Mouse (Mus musculus): ENCODE data around the gene Tbc1d12. TPM values are rescaled to one million over a fixed set of nuclear protein-coding genes. Genes with fewer than 3 reads are reported as not detected.
A peak's percentile ranks its signal among the peaks of the same experiment; 100 is the strongest.

Tbc1d12 gene
- polyA plus RNA-seq, 2 experiments from 2014 or later, result 0.62 to 1.2 TPM

DNA sequence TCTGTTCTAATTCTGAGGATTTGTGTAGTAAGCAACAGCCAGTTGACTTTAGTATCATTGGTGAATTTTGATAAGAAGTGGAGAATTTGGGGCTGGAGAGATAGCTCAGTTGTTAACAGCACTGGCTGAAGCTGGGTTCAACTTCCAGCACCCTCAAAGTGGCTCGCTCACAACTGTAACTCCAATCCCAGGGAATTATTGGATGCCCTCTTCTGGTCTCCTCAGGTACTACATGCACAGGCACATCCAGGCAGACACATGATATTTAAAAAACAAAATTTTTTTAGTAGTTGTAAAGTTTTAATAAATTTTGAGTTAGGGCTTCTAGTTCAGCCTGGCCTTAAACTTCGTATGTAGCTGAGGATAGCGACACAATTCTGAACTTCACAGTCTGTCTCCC, 79.3 kb downstream of the Tbc1d12 start:
- ATAC-seq, result peak; percentile 43

DNA sequence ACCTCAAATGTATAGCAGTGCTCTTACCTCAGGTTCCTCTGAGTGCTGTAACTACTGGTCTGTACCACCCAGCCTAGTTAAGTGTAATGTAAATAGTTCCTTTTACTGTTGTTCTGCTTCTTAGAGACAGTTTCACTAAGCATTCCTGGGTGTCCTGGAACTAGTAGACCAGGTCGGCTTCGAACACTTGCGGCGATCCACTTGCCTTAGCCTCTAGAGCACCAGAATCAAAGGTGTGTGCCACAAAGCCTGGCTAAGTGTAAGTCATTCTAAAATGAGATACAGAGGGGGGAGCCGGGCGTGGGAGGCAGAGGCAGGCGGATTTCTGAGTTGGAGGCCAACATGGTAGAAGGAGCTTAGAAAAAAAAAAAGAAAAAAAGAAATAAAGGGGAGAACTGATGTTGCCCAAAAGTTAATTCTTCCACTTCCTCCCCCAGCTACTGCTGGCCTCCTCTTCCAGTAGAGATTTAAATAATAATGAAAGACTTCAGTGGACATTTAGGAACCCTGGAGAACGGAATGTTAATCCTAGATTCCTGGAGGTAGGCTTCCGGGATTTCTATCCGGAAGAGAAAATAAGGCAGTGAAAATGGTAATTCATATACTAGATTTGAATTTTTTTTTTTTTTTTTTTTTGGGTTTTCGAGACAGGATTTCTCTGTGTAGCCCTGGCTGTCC, 92.2 kb downstream of the Tbc1d12 start:
- ATAC-seq, result no peak

DNA sequence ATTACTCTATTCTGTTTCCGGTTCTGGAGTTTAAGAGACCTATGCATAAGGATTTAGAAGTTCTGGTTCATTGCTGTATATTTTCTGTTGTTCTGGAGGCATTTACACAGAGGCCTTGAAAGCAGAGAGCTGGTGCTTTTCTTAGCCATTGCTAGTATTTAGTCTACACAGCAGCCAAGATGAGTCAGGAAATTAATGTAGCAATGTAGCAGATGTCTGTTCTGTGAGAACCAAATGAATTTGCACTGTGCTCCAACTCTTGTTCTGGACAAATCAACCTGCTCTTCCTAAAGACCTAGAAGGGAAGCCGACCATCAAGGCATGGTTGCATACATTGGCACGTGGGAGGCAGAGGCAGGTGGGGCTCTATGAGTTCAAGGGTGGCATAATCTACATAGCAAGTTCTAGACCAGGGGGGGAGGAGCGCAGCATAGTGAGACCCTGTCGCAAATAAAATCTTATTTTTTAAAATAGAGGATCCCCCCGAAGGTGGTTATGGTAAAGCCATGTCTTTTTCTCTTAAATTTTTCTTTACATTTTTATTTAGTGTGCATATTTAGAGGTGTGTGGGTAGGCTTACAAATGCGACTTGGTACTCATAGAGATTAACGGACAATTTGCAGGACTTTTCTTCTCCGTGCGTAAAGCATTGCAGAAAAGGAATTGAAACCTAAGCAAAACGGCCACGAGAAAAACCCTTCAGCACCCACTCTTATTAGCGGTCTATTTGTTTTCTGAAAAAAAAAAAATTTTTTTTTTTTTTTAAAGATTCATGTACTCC, 93.3 kb downstream of the Tbc1d12 start:
- no peak for ATAC-seq

DNA sequence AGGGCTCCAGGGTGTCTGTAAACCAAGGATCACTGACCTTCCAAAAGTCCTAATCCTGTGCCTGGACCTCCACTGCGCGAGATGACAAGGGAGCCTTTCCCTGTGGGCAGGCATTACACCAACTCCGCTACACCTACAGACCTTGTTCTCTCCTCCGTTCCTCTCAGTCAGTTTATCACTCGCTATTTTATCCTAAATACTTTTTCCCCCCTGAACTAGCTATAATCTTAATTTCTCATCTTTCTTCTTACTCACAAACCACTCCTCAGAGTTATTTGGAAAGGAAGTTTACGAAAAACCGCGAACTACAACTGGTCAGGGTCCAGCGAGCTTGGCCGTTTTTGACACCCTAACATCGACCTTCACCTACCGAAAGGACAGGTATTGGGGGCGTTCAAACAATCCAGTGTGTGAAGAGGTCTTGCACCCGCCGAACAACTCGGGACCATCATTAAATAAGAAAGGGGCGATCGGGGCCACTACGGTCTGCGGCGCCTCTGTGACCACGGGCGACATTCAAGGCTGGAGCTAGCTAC, 93.9 kb downstream of the Tbc1d12 start:
- peak; percentile 6 for ATAC-seq

DNA sequence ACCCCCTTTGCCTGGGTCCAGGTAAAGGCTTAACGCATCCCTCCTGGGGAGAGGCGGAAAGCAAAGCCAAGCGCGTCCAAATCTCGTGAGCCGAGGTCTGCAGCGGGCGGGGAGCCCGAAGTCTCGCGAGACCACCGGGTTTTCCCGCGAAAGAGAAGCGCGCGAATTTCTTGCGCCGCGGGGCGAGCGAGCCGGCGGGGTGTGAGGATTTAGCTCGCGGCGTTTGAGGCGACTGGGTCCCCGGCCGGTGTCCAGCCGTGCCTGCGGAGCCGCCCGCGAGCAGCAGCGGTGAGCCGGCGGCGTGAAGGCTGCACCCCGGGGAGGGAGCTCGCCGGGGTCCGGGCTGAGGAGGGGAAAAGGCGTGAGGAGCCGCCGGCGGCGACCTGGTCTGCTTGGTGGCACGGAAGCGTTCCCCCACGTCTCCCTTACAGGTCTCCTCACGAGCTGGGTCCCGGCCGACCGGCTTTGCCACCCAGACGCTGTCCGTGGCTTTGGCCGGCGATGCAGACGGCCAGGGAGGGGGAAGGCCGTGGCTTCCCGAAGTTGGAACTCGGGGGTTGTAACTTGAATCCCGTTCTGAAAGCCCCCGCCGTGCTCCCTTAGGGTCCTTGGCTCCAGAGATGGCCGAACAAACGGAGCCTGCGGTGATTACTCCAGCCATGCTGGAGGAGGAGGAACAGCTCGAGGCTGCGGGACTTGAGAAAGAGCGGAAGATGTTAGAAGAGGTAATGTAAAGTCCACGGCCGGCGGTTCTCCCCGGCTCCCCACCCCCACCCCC, 94.6 kb downstream of the Tbc1d12 start, which contains the start of gene Hells:
Gene Hells (plus strand): TSS at position 128 of the 778 bp plus-strand sequence.
- peak; percentile 95 for ATAC-seq

DNA sequence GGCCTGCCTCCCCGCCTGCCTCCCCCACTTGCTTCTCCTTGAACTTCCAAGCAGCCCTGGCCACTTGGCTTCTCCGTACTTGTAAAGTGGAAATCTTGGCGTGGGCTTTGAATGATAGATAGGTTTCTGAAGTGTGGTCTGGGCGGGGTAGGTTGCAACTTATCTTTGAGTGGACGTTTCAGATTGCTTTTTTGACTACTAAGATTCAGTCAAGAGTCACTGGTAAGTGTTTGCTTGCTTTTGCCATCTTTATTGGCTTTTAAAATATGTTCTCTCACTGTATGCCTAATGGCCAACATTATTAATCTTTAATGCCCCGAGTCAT, 95.1 kb downstream of the Tbc1d12 start:
- ATAC-seq, result no peak

DNA sequence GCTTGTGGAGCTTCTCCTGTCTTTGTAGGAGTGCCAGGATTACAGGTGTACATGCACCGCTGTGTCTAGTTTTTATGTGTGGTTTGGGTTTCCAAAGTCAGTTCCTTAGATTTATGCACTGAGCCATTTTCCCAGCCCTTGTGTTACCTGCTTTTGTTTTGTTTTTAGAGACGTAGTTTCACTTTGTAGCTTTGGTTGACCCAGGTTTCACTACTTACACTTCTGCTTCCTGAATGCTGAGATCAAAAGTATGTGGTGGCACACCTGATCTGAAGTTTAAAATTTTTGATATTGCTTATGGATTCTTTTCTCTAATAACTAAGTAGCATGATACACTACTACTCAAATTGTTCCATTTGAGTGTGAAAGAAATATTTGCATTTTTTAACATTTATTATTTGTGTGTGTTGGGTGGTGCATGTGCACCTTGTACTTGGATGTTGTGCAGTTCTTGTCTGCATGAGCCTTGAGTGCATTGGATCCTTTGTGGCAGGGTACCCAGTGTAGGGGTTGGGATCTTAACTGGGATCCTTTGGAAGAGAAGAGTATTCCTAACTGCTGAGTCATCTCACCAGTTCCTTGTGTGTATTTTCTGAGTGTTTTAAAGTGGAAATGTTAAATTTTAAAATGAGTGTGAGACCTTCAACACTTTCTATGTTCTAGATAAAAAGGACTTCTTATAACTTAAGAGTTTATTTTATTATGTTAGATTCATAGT, 108.4 kb downstream of the Tbc1d12 start:
- ATAC-seq, result peak; percentile 80

Other genes starting within 250 kb of the Tbc1d12 start
- 10 to 100 TPM in 1 of 2 experiments, 1 to 10 TPM in 1; 7.9 to 10.0 TPM for gene Noc3l, start 17.3 kb upstream of the Tbc1d12 start, polyA plus RNA-seq (2017; shearing (Covaris generic))
- gene Hells, start 94.3 kb downstream of the Tbc1d12 start, polyA plus RNA-seq (2017; shearing (Covaris generic)), result 10 to 100 TPM; 17.6 to 18.3 TPM
- gene Cyp2c55, start 170.4 kb downstream of the Tbc1d12 start, polyA plus RNA-seq (2017; shearing (Covaris generic)), result not detected
- gene Cyp2c65, start 224.4 kb downstream of the Tbc1d12 start, polyA plus RNA-seq (2017; shearing (Covaris generic)), result not detected

All from CD4-positive, CD25-positive, alpha-beta regulatory T cell, adult 4 months (primary cell).